Mouse (Mus musculus): Measurements from ENCODE around the gene Avp. TPM values are rescaled to one million over a fixed set of nuclear protein-coding genes. Genes with fewer than 3 reads are reported as not detected.

Avp gene
- total and polyA plus RNA-seq, 3 experiments: not detected

- no peak for TF ChIP-seq TAL1 (conservative IDR thresholded peaks at IDR 0.05; ENCODE audit: low read depth, low read length)
- TF ChIP-seq GATA2 (IDR thresholded peaks at IDR 0.05; ENCODE audit: borderline replicate concordance, low read depth, low read length): no peak
- no peak for TF ChIP-seq GATA1 (IDR thresholded peaks at IDR 0.05; ENCODE audit: borderline replicate concordance, low read length)
- TF ChIP-seq CTCF (IDR thresholded peaks at IDR 0.05; ENCODE audit: low read depth, low read length): no peak
These were observed 19.8 kb upstream of the Avp start for GRCm38 (mm10) chr2:130602195-130602594.

GRCm38 (mm10) chr2:130598399-130598798 lies 16.0 kb upstream of the Avp start:
- no peak for DNase-seq (ENCODE audit: low spot score)
- H3K27me3 ChIP-seq (ENCODE audit: insufficient read depth, low read length): no peaks in the 10 kb centered on the region
- no peak overlapping the region for H3K4me3 ChIP-seq (ENCODE audit: low read depth, low read length)
- no peaks in the 10 kb centered on the region for H3K9me3 ChIP-seq (replicated peaks)
- H3K36me3 ChIP-seq (replicated peaks): peaks cover 91% of the 10 kb centered on the region
- TF ChIP-seq GATA1 (IDR thresholded peaks at IDR 0.05; ENCODE audit: borderline replicate concordance, low read length): no peak
- TF ChIP-seq POLR2AphosphoS5 (IDR thresholded peaks at IDR 0.05; ENCODE audit: insufficient replicate concordance, low read depth, low read length): no peak
- TF ChIP-seq CTCF (IDR thresholded peaks at IDR 0.05; ENCODE audit: low read depth, low read length): no peak
- no peak for TF ChIP-seq GATA2 (IDR thresholded peaks at IDR 0.05; ENCODE audit: borderline replicate concordance, low read depth, low read length)
- no peak for TF ChIP-seq TAL1 (conservative IDR thresholded peaks at IDR 0.05; ENCODE audit: low read depth, low read length)
- no peak for ATAC-seq (ENCODE audit: extremely low read depth, insufficient number of reproducible peaks, low FRiP score, poor library complexity, severe bottlenecking)
- peaks cover 18% of the 10 kb centered on the region for H3K4me1 ChIP-seq (ENCODE audit: insufficient read depth, low read depth, low read length)

More at GRCm38 (mm10) chr2:130602195-130602594, 19.8 kb upstream of the Avp start:
- no peak overlapping the region for H3K4me3 ChIP-seq (ENCODE audit: low read depth, low read length)
- ATAC-seq (ENCODE audit: extremely low read depth, insufficient number of reproducible peaks, low FRiP score, poor library complexity, severe bottlenecking): no peak
- H3K36me3 ChIP-seq (replicated peaks): peaks cover 88% of the 10 kb centered on the region
- DNase-seq (ENCODE audit: low spot score): no peak
- H3K9me3 ChIP-seq (replicated peaks): no peaks in the 10 kb centered on the region
- H3K4me1 ChIP-seq (ENCODE audit: insufficient read depth, low read depth, low read length): peaks cover 15% of the 10 kb centered on the region
- no peaks in the 10 kb centered on the region for H3K27me3 ChIP-seq (ENCODE audit: insufficient read depth, low read length)

- peaks cover 18% of the 10 kb centered on the region for H3K4me1 ChIP-seq (ENCODE audit: insufficient read depth, low read depth, low read length)
- no peaks in the 10 kb centered on the region for H3K9me3 ChIP-seq (replicated peaks)
- H3K4me3 ChIP-seq (ENCODE audit: low read depth, low read length): no peak overlapping the region
- H3K27me3 ChIP-seq (ENCODE audit: insufficient read depth, low read length): no peaks in the 10 kb centered on the region
- ATAC-seq (ENCODE audit: extremely low read depth, insufficient number of reproducible peaks, low FRiP score, poor library complexity, severe bottlenecking): peak; percentile 88
- DNase-seq (ENCODE audit: low spot score): peak; percentile 33
- peaks cover 91% of the 10 kb centered on the region for H3K36me3 ChIP-seq (replicated peaks)
- TF ChIP-seq GATA2 (IDR thresholded peaks at IDR 0.05; ENCODE audit: borderline replicate concordance, low read depth, low read length) (no peak), CTCF (IDR thresholded peaks at IDR 0.05; ENCODE audit: low read depth, low read length) (0 out of 2 replicates have a peak, but pooled peaks have one; percentile 22)
These were observed 15.3 kb upstream of the Avp start for GRCm38 (mm10) chr2:130597601-130598010.

- peaks cover 93% of the 10 kb centered on the region for H3K36me3 ChIP-seq (replicated peaks)
- H3K9me3 ChIP-seq (replicated peaks): no peaks in the 10 kb centered on the region
- no peaks in the 10 kb centered on the region for H3K27me3 ChIP-seq (ENCODE audit: insufficient read depth, low read length)
- TF ChIP-seq GATA2 (IDR thresholded peaks at IDR 0.05; ENCODE audit: borderline replicate concordance, low read depth, low read length): no peak
- no peak for ATAC-seq (ENCODE audit: extremely low read depth, insufficient number of reproducible peaks, low FRiP score, poor library complexity, severe bottlenecking)
- H3K4me1 ChIP-seq (ENCODE audit: insufficient read depth, low read depth, low read length): peaks cover 18% of the 10 kb centered on the region
- H3K4me3 ChIP-seq (ENCODE audit: low read depth, low read length): no peak overlapping the region
- no peak for DNase-seq (ENCODE audit: low spot score)
These were observed 13.2 kb upstream of the Avp start for GRCm38 (mm10) chr2:130595596-130595995.

GRCm38 (mm10) chr2:130591016-130591415 lies 8.7 kb upstream of the Avp start:
- peaks cover 4% of the 10 kb centered on the region; the same call in 1 of the 2 replicates for H3K27me3 ChIP-seq (ENCODE audit: insufficient read depth, low read length)
- H3K4me1 ChIP-seq (ENCODE audit: insufficient read depth, low read depth, low read length): peaks cover under 1% of the 10 kb centered on the region; the same call in 1 of the 2 replicates
- no peak for ATAC-seq (ENCODE audit: extremely low read depth, insufficient number of reproducible peaks, low FRiP score, poor library complexity, severe bottlenecking)
- TF ChIP-seq CTCF (IDR thresholded peaks at IDR 0.05; ENCODE audit: low read depth, low read length): no peak
- no peak for TF ChIP-seq POLR2AphosphoS5 (IDR thresholded peaks at IDR 0.05; ENCODE audit: insufficient replicate concordance, low read depth, low read length)
- TF ChIP-seq GATA1 (IDR thresholded peaks at IDR 0.05; ENCODE audit: borderline replicate concordance, low read length): no peak
- no peak for TF ChIP-seq GATA2 (IDR thresholded peaks at IDR 0.05; ENCODE audit: borderline replicate concordance, low read depth, low read length)
- TF ChIP-seq TAL1 (conservative IDR thresholded peaks at IDR 0.05; ENCODE audit: low read depth, low read length): no peak
- no peak for DNase-seq (ENCODE audit: low spot score)
- no peak overlapping the region for H3K4me3 ChIP-seq (ENCODE audit: low read depth, low read length)
- H3K36me3 ChIP-seq (replicated peaks): peaks cover 56% of the 10 kb centered on the region
- no peaks in the 10 kb centered on the region for H3K9me3 ChIP-seq (replicated peaks)

GRCm38 (mm10) chr2:130589761-130590160 lies 7.4 kb upstream of the Avp start:
- no peak for TF ChIP-seq POLR2AphosphoS5 (IDR thresholded peaks at IDR 0.05; ENCODE audit: insufficient replicate concordance, low read depth, low read length)
- no peak overlapping the region for H3K4me3 ChIP-seq (ENCODE audit: low read depth, low read length)
- H3K4me1 ChIP-seq (ENCODE audit: insufficient read depth, low read depth, low read length): peaks cover 5% of the 10 kb centered on the region
- DNase-seq (ENCODE audit: low spot score) (no peak), ATAC-seq (ENCODE audit: extremely low read depth, insufficient number of reproducible peaks, low FRiP score, poor library complexity, severe bottlenecking) (no peak)
- H3K27me3 ChIP-seq (ENCODE audit: insufficient read depth, low read length): peaks cover 9% of the 10 kb centered on the region
- no peaks in the 10 kb centered on the region for H3K9me3 ChIP-seq (replicated peaks)
- H3K36me3 ChIP-seq (replicated peaks): peaks cover 43% of the 10 kb centered on the region

GRCm38 (mm10) chr2:130589157-130589556 lies 6.8 kb upstream of the Avp start:
- no peak for DNase-seq (ENCODE audit: low spot score)
- H3K4me1 ChIP-seq (ENCODE audit: insufficient read depth, low read depth, low read length): peaks cover 5% of the 10 kb centered on the region
- peaks cover 38% of the 10 kb centered on the region for H3K36me3 ChIP-seq (replicated peaks)
- no peak overlapping the region for H3K4me3 ChIP-seq (ENCODE audit: low read depth, low read length)
- no peaks in the 10 kb centered on the region for H3K9me3 ChIP-seq (replicated peaks)
- H3K27me3 ChIP-seq (ENCODE audit: insufficient read depth, low read length): peaks cover 14% of the 10 kb centered on the region
- TF ChIP-seq CTCF (IDR thresholded peaks at IDR 0.05; ENCODE audit: low read depth, low read length) (no peak), TAL1 (conservative IDR thresholded peaks at IDR 0.05; ENCODE audit: low read depth, low read length) (no peak), GATA1 (IDR thresholded peaks at IDR 0.05; ENCODE audit: borderline replicate concordance, low read length) (no peak), POLR2AphosphoS5 (IDR thresholded peaks at IDR 0.05; ENCODE audit: insufficient replicate concordance, low read depth, low read length) (no peak), GATA2 (IDR thresholded peaks at IDR 0.05; ENCODE audit: borderline replicate concordance, low read depth, low read length) (no peak)
- no peak for ATAC-seq (ENCODE audit: extremely low read depth, insufficient number of reproducible peaks, low FRiP score, poor library complexity, severe bottlenecking)
